Mouse (Mus musculus) cerebellum, adult 2 months (tissue): ENCODE data around the gene Egfem1.

ENCODE experiments used
- CTCF ChIP-seq: fragments of 200-500 bp; IDR thresholded peaks from 2 replicates; pipeline ENCODE4 v1.5.1; 2011; ENCODE audit warnings: low read depth, mild to moderate bottlenecking, control low read depth, low read length, moderate library complexity, borderline replicate concordance; ENCODE audit not compliant: insufficient read depth
- POLR2A ChIP-seq: fragments of 200-500 bp; IDR thresholded peaks from 2 replicates; pipeline ENCODE4 v1.6.1; 2011; ENCODE audit warnings: low read length, control low read depth, borderline replicate concordance; ENCODE audit not compliant: insufficient read depth

- no peak for TF ChIP-seq CTCF
- TF ChIP-seq POLR2A = no peak
Observed at GRCm38 (mm10) chr3:29068428-29069098, 13.3 kb upstream of the Egfem1 start.
